Mouse (Mus musculus) T-helper 17 cell (primary cell): Measurements from ENCODE around the gene Plaur.

Experiments used
- in situ Hi-C, 2 experiments: fragments of 300-600 bp; cut with MboI, MseI; formaldehyde crosslinking; loops; 1 replicate in 1 of 2; 2 replicates in 1 of 2; pipeline ENCODE4 v1.15.1; 2025; ENCODE audit warnings: high pct_unique_total_duplicates in 2 of 2

Gene Plaur

DNA sequence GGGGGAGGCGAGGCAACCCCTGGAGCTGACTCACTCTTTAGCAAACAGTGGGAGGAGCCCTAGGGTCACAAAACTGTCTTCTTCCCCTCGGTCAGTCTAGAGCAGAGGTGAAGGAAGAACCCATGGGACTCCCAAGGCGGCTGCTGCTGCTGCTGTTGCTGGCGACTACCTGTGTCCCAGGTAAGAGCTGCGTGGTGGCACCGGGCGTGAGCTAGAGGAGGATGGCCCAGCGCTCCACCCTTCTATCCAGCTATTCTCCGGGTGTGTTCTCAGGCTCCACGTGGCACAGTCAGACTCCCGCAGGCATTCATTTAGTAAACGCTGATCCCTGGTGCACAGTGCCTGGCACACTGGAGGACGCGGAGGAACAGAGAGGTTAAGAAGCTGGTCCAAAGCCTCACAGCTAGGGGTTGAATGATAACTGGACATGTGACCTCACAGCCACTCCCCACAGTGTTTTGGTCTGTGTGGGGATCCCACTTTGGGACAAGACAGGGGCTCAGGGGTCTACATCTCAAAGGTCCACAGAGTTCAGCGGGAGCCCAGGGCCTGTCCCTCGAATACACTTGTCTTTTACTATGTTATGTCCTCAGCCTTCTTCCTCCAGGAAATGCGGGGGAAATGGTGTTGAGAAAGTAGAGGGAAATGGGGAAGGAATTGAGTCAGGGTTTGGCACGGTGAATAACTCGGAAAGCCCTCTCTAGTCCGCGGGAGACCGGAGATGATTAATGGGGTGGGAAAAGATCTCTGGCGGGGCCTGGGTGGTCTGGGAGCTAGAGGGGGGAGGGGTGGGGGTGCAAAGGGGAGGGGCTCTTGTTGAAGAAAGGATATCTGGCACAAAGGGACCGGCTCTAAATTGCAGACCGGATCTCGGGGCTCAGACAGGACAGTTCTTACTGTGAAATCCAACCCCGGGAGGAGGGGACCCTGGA lies at the start of gene Plaur:
Gene Plaur, plus strand, starts transcription at position 97 of the 932 bp plus-strand sequence.
- in situ Hi-C loops = no loop called here

DNA sequence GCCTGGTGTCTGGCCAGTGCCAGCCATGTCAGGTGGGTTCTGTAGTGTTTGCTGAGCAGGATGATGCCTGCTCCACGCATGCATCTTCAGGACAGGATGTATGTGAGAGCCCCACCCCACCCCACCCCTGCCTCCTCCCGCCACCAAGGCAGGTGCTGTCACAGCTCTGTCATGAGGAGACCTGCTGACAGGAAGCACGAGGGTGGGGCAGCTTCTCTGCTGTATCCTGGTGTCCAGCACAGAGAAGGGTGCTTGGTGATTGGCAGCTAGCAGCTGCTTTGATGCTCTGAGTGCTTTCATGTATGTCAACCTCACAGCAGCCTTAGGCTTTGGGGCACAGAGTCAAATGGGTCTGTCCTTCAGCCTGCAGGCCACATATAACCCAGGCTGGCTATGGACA lies 48.7 kb upstream of the Plaur start:
- in situ Hi-C loops = no loop called here

GRCm38 (mm10) chr7:24415261-24415660 lies 47.0 kb upstream of the Plaur start:
- in situ Hi-C loops = no loop called here

DNA sequence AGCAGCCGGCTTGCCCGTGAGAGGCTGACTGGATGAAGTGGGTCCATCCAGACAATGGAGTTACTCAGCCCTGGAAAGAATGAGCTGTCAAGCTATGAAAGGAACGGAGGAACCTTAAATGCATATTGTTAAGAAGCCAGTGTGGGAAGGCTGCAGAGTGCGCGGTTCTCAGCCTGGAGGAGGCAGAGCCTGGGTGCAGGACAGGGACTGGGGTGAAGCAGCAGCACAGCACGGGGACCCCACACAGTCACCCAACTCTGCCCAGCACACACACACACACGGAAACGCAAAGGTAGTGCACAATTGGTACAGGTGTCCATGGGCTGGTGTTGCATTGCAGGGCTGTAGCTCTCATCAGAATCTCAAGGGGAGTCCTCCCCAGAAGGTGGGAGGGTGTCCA lies 42.7 kb upstream of the Plaur start:
- in situ Hi-C loops = no loop called here

- in situ Hi-C loops = no loop called here
These were observed 40.6 kb upstream of the Plaur start for GRCm38 (mm10) chr7:24421648-24422047.

DNA sequence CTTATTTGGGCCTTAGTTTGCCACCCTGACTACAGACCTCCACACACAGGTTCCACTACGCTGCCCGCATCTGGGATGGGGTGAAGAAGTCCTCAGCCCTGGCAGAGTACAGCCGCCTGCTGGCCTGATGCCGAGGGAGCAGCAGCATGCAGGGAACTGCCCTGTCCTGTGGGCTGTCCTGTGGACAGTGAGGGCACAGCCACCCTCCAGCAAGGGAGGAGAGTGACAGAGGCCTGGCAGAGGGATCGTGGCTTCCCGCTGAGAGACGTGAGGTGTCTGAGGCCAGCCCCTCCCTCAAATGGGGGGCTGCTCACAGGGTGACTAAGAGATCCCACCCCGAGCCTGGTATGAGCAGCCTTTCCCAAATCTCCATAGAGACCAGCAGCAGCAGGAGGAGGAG lies 40.0 kb upstream of the Plaur start:
- in situ Hi-C loops = no loop called here

- in situ Hi-C loops = no loop called here
These were observed 39.0 kb upstream of the Plaur start for GRCm38 (mm10) chr7:24423107-24423763.

- in situ Hi-C loops = no loop called here
These were observed 38.1 kb upstream of the Plaur start for GRCm38 (mm10) chr7:24423956-24424732.

DNA sequence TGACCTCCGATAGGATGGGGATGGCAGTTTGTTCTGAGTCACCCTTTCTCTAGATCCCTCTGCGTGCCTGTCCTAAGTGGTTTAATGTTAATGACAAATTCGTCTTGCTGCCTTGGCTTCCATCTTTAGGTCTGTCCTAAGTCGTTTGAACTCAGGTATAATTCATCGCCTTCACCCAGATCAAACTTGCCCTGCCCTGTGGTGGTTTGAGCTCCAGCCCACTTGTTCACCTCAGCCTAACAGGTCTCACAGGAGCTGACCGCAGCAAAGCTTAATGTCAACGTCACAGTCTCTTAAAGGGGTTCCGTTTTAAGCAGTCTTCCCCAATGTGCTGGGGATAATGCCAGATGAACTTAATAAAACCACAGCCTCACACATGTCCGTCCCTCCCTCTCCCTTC lies 36.4 kb upstream of the Plaur start:
- in situ Hi-C loops = no loop called here

GRCm38 (mm10) chr7:24427168-24427567 lies 35.1 kb upstream of the Plaur start:
- in situ Hi-C loops = no loop called here

GRCm38 (mm10) chr7:24428725-24429124 lies 33.6 kb upstream of the Plaur start:
- in situ Hi-C loops = no loop called here

DNA sequence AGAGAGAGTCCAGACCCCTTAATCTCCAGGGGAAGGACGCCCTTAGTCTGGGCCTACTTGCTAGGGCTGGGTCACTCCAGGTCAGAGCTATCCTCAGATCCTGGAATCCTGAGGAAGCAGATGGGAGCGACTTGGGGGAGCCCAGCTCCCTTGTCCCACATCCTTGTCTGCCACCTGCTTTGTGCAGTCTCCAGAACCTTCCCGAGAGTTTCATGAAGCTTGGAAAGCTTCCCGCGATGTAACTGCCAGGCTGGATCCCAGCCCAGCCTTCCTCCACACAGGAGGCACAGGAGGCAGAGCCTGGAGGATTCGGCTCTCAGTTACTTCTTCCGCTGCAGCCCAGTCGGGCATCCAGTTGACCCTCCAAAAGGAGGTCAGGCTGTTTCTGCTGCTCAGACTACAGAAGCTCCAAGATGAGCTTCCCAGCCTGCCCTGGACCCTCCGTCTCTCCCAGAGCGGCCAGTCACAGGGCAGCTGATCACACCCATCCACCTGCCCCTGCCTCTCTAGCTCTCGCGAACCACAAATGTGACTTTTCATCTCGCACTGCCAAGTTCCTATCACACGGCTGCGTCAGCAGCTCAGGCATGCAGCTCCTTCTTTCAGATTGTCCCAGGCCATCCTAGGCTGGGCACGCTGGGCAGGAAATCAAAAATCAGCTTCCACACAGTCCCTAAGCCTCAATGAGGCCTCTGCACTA lies 32.7 kb upstream of the Plaur start:
- in situ Hi-C loops = no loop called here

DNA sequence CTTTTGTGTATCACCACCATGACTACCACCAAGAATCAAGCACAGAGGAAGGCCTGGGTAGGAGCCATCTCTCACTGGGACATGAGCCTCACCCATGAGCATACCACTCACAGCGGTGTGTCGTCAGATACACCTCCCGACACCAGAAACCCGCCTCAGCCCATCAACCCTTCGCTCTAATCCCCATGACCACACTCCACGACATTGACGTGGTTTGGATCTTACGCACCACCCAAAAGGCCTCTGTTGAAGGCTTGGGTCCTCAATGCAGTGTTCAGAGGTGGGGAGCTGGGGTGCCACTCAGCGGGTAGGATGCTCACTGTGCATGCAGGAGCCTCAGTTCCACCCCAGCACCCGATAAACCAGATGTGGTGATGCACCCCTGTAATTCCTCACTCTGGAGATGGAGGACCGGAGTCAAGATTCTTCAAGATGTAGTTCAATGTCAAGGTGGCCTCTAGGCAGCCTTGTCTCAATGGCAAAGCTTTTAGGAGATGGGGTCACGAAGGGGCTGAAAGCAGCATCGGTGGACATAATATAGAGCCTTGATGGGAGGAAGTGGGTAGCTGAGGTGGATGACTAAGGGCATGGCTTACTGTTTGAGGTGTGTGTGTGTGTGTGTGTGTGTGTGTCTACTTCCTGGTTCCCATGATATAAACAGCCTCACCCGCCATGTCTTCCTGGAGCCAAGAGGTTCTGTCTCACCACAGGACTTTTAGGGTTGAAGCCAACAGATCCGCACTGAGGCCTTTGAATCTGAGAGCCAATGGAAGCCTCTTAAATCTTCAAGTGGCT lies 31.5 kb upstream of the Plaur start:
- in situ Hi-C loops = no loop called here

DNA sequence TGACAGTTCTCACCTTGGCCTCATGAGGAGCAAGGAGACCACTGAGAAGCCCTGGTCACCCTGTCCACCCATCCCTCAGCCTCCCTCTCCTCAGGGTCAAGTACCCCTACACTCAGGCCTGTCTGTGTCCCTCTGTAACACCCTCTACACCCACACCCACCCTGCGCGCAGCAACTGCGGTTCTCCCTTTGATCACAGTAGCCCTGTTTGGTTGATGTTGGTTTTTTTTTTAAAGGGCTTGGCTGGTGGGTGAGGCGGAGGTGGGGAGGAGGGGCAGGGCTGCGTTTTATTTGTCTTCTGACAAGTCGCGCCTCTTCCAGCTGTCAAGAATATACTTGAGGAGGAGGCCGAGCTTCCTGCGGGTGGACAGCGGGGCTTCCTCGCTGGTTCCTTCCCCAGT lies 30.6 kb upstream of the Plaur start:
- in situ Hi-C loops = no loop called here

DNA sequence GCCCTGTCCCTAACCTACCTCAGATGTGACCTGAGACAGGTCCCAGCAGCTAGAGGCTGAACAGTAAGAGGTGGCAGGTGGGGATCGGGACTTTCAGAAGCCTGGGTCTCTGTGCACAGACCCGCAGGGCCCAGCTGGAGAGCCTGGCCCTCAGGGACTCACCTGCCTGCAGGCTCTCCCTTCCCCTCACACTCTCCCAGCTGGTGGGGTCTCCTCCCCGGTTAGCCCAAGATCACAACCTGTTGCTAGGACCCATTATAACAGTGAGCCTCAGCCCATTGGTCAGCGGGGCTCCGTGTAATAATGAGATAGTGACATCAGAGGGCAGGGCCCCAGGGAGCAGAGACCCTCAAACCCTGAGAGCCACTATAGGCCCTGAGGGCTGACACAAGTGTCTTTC lies 27.0 kb upstream of the Plaur start:
- in situ Hi-C loops = loop anchor here in 1 of 2 experiments (5.0 kb wide), 1 partner anchor 42 kb away; no protein-coding TSS in a partner anchor

- in situ Hi-C loops = loop anchor here in 1 of 2 experiments (5.0 kb wide), 1 partner anchor 39 kb away; no protein-coding TSS in a partner anchor
These were observed 24.3 kb upstream of the Plaur start for GRCm38 (mm10) chr7:24437981-24438380.

DNA sequence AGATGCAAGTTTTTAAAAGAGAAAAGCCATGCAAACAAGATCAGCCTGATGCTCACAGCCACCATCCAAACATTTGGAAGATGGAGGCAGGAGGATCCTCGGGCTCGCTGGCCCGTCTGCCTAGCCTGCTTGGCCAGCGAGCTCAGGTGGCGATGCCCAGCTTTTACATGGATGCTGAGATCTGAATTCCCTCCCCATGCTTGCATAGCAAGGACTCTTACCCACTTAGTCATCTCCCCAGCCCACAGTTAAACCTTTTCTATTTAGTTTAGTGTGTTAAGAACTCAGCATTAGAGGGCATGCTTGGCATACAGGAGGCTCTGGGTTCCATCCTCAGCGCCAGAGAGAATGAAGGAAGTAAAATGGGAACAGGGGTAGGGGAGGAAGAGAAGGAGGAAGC lies 23.1 kb upstream of the Plaur start:
- in situ Hi-C loops = loop anchor here in 1 of 2 experiments (5.0 kb wide), 1 partner anchor 38 kb away; no protein-coding TSS in a partner anchor

- in situ Hi-C loops = loop anchor here in 1 of 2 experiments (5.0 kb wide), 1 partner anchor 37 kb away; no protein-coding TSS in a partner anchor
These were observed 22.4 kb upstream of the Plaur start for GRCm38 (mm10) chr7:24439891-24440290.

DNA sequence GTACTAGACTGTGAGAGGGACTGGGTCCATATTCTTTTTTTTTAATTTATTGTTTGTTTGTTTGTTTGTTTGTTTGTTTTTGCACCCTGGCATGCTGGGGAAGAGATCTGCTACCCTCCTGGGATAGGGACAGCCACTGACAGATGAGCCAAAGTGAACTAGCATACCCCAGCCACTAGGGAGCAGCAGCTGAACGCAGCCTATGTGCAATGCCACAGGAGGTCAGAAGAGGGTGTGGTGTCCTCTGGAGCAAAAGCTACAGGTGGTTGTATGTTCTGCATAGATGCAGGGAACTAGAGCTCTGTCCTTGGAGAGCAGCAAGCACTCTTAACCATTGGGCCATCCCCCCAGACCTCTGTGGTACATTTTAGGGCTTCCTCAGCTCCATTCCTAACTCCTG lies 20.5 kb upstream of the Plaur start:
- in situ Hi-C loops = no loop called here

GRCm38 (mm10) chr7:24442313-24442712 lies 20.0 kb upstream of the Plaur start:
- in situ Hi-C loops = no loop called here
